Mouse (Mus musculus): ENCODE measurements around the gene Snd1.

Gene Snd1

DNA sequence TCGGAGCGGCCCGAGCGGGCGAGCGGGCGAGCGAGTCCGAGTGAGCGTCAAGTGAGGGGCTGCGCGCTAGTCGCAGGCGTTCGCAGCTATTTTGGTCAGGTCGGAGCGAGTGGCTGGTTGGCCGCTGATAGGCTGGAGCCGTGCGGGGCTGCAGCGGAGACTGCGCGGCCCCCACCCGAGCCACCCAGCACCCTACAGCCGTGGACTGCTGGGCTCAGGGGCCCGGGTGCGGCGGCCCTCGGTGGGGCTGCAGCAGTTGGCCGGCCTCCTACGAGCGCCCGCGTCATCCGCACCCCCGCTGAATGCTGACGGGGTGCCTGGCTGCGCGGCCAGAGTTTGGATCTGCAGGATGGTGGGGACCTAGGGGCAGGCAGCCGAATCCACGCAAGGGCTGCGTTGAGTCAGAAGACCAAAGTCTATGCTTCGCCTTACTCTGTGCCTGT is 358.5 kb downstream of the Snd1 start:
- in situ Hi-C loops (cut with MboI, MseI), result no loop called here

DNA sequence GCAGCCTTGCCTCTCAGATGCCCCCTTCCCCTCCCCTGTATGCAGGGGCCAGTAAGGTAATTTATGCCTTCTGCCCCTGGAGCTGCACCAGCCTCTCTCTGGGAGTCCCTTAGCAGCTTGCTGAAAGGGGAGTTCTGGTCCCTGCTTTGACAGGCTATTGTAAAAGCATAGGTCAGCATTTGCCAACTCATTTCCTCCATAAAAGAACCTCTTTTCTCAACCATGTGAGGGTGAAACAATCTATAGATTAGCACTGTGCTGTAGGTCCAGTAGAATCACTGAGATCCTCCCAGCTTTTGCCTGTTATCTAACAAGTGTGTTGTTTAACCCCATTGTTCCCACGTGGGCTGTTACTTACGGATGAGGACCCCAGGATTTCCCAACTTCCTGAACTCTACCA is 359.1 kb downstream of the Snd1 start:
- in situ Hi-C loops (cut with MboI, MseI), result no loop called here

DNA sequence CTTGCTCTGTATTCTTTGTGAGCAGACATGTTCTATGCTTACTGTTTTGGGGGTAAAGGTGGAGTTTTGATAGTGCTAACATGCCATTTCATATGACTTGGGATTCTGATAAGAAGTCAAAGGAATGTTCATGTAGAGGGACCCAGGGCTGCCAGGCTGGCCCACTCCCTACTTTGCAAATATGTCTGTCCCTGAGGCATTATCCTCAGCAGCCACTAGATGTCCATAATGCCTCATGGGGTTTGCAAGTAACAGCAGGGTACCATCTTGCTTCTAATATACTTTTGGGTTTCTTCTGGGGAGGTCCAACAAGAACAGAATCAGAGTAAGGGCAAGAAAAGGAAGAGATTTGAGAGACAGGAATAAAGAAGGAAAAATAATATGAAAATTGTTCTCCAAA is 361.7 kb downstream of the Snd1 start:
- in situ Hi-C loops (cut with MboI, MseI), result no loop called here

DNA sequence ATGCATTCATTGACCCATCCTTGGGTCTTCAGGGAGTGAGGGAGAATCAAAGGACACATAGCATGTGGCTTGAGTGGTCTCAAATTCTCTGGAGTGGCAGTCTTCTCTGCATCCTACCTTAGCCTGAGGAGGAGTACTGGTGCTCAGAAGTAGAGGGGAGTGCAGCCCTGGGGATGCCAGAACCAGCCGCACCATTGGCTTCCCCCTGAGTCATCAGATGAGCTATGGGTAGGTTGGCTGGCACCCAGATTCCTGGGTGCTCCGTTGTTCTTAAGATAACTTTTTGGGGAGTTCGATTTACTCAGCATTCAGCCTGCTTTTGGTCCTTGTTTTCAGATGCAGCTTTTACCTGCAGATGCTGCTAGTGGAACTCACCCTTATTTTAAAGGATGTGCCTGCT is 366.6 kb downstream of the Snd1 start:
- in situ Hi-C loops (cut with MboI, MseI), result no loop called here

DNA sequence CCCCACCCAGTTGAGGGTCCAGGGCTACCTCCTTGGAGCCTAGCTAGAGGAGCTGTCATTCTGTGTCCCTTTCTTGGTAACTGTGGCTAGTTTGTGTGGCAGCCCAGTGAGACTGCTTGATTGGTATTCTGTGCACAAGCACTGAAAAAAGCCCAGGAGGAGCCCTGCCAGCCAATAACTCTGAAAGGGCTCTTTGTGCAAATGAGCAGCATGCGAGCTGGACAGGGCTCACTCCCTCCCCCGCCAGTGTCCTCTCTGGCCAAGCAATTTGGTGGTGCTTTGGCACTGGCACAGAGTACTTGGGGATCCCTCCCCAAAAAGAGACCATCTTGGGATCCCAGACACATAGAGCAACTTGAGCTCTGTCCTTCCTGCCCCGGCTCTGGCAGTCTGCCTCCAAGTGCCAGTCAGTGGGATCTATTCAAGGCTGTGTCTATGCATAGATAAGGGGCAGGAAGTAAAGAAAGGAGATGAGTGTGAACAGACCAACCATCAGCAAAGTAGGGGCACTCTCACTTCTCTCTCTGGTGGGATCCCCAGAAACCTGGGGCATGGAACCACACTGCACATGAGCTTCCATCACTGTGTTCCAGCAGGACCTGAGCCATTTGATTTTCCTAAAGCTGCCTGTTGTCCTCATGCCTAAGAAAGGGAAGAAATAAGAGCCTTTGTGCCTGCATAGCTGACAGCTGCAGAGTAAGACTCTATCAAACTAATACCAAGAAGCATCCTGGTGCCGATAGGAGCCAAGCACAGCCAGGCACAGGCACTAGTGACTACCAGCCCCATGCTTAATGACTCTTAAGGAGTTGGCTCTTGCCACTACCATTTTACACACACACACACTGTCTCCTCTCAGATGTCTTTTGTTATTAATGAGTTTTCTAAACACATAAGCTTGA is 367.7 kb downstream of the Snd1 start:
- in situ Hi-C loops (cut with MboI, MseI), result no loop called here

DNA sequence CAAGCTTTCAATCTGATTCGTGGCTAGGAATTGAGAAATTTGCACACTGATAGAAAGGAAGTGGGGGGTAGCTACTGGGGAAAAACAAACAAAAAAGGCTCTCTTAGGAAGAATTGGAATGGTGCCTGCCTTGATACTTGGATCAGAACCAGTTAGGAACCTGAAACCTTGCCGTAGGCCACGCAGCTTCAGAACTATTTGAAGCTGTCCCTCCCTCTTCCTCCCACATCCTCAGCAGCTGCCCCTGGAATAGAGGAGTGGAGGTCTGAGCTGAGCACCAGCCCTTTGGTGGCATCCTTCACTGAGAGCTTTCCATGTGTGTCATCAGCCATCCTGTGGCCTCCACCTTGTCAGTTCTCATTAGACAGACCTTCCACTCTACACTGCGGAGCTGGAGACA is 370.7 kb downstream of the Snd1 start:
- in situ Hi-C loops (cut with MboI, MseI), result no loop called here

DNA sequence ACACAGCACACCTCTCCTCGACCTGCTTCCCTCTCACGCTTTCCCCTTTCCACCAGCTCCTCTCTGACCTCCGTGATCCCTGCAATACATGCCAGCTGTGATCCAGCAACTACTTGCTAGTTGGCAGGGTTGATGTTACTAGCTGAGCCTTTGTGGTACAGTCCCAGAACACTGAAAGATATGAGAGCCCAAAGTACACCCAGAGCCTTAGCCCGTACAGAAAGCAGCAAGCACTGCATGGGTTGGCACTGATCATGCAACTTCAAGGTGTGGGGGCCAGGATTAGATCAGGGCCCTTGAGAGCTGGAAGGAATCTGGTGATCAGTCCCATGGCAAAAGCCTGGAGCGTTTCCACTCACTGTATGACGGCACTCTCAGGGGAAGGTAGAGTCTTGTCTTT is 372.7 kb downstream of the Snd1 start:
- in situ Hi-C loops (cut with MboI, MseI), result no loop called here

DNA sequence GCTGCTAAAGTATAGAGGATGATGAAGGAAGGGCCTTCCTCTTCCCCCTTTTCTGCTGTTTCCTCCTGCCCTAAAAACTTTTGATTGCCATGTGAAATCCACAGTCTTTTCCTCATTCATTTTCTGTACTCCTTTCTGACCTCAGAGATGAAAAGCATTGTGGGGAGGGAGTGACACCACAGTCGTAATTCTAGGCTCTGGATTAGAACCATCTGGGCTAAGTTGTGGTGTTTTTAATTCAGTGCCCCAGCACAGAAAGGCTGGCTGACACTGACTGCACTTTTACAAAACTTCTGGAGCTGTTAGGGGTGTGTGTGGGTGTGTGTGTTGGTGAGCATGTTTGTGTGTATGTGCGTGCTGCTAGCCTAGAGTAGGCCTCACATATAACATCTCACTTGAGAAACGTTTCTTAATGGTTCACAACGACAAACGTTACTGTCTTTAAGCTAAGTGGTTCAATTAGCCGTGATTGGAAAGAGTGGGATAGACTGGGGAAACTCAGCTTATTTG is 373.4 kb downstream of the Snd1 start:
- in situ Hi-C loops (cut with MboI, MseI), result no loop called here

DNA sequence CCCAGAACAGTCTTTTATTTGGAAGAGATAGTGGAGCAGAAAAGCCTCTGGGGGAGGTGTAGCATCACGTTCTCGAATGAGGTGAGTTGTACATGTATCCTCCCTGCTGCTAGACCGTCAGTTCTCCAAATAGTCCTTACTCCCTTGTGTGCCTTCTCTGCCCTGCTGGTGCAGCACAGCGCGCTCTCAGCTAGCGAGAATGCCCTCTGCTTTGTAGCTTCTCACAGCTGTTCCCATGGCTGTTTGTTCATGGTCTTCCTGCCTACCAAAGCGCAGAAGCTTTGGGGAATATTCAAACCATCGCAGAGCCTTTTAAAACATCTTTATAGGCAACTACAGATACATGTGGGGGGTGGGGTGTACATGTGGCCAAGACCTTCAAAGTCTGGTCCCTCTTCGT is 374.0 kb downstream of the Snd1 start:
- in situ Hi-C loops (cut with MboI, MseI), result no loop called here

DNA sequence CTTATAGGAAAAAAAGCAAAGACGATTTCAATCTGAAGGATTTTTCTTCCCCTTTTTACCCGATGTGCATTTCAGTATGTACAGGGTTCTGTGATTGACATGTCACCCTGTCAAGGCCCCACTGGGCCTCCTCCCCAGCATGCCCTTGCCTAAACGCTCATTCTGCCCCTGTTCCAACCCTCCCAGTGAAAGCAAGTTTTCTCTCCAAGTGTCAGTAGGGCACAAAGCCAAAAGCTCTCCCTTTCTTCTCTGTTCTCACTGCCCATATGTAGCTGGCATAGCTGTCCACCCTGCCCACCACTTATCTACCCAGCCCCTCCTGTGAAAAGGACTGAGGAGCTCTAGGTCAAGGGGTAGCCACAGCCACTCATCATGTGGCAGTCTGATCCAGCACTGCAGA is 374.4 kb downstream of the Snd1 start:
- in situ Hi-C loops (cut with MboI, MseI), result no loop called here

DNA sequence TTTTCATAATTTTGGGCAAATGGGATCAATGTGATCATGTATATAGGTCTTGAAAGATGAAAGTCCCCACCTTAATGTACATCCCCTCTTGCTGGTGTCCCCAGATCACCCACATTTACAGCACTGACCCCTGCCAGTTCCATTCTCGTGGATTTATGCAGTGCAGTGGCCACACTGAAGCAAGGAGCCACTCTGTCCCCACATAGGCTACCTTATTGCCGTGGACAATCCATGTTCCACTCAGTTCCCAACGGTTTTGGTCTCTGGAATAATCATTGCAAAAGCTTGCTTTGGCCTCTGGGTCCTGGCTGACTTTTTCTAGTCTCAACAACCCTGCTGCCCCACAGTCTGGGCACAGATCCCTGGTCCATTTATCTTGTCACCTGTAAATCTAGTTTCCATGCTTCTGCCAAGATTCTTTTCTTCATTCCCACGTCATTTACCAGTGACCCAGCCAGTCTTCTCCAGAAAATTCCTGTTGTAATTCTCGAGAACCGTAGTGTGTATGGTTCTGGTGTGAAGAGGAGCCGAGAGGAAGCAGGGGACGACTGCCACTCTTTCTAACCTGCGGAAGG is 375.5 kb downstream of the Snd1 start:
- in situ Hi-C loops (cut with MboI, MseI), result no loop called here

DNA sequence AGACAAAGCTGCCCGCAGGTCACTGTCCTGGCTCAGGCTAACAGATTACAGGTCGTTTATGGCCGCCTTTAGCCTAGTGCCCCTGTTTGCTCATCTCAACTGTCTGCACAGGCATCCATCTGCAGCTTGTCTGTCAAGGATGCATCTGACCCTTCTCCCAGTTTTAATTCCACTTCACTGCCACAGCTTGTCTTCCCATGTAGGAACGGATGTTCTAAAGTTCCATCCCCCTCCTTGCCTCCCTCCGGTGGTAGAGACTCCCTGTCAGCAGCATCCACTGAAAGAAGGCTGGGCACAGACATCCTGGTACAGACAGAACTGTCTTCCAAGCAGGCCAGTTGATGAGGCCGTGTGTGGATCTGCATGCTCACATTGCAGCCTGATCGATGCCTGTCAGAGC is 377.4 kb downstream of the Snd1 start:
- in situ Hi-C loops (cut with MboI, MseI), result no loop called here

DNA sequence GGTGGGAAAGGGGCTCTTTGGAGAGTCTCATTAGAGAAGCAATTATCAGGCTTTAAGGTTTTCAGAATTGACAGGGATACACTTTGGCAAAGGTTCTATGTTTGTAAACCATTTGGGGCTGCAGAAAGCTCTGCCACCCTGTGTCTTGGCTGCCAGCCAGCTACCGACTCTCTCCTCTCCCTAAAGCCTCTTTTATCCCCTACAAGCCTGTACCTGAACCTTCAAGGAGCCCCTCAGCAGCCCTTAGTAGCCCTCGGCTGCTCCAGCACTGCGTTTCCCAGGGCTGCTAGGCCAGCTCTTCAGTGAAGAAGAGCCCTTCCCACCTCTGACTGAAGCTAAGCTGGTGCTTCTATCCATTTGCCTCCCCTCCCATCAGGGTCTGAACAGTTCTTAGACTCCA is 378.2 kb downstream of the Snd1 start:
- in situ Hi-C loops (cut with MboI, MseI), result no loop called here

DNA sequence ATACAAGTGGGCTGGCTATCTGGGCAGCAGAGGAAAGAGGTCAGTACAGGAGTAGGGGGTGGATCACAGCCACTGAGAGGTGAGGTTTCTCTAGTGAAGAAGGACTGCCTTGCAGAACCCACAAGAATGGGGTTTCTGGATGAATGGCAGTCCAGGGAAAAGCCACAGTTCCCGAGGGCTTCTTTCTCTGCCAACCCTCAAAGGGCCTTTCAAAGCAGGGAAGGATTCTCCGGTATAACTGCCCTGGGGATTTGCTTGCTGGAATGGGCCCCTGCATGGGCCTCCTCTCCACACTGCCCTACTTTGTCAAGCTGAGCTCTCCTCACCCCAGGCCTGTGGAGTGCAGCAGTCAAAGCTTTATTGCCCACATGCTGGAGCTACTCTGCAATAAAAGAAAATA is 378.7 kb downstream of the Snd1 start:
- in situ Hi-C loops (cut with MboI, MseI), result no loop called here

DNA sequence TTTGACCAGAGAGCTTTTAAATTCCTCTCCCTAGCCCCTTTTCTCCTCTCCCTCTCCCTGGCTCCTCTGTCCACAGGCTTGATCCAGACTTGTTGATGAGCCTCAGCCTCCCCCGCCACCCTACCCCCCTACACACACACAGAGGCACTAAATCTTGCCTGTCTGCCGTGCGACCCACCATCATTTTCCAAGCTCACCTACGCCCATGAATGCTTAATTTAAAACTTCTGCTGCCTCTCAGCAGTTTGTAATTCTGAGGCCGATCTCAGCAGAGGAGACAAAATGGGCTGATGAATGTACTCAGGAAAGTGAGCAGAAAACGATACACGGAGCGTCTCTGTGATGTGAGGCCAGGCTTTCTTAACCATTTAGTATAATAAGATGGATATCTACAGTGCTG is 379.7 kb downstream of the Snd1 start:
- in situ Hi-C loops (cut with MboI, MseI), result no loop called here

DNA sequence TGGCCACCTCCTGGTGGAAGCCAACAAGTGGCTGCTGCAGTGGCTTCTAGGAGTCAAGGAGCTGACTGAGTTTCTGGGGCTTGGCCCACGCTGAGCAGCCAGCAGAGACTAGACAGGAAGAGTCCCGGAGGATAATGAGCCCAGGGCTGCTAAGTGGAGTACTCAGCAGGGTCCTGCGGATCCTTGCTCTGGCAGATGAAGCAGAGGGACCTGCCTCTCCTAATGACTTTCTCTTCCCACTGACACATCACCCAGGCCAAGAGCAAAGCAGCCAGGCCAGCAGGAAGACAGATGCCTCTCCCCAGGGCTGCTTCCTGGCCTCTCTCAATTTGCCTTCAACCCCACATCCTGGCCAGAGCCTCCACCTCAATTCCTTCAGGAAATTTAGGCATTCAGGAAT is 380.5 kb downstream of the Snd1 start:
- in situ Hi-C loops (cut with MboI, MseI), result no loop called here

DNA sequence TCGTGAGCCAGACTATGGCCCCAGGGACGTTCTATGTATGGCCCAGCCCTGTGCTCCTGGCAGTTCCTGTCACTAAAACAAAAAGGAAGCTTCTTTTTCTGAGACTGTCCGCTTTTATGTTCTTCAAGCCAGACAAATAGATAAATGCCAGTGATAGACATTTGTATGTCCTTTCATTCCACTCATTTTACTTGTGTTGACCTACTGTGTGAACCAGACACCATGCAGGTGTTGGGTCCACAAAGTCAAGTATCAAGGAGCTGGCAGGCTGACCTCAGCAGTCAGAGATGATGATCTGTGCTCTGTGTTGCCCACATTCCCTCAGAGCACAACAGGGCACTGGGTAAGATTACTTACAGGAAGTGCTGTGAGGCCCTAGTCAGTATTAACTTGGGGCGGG is 381.9 kb downstream of the Snd1 start:
- in situ Hi-C loops (cut with MboI, MseI), result no loop called here

DNA sequence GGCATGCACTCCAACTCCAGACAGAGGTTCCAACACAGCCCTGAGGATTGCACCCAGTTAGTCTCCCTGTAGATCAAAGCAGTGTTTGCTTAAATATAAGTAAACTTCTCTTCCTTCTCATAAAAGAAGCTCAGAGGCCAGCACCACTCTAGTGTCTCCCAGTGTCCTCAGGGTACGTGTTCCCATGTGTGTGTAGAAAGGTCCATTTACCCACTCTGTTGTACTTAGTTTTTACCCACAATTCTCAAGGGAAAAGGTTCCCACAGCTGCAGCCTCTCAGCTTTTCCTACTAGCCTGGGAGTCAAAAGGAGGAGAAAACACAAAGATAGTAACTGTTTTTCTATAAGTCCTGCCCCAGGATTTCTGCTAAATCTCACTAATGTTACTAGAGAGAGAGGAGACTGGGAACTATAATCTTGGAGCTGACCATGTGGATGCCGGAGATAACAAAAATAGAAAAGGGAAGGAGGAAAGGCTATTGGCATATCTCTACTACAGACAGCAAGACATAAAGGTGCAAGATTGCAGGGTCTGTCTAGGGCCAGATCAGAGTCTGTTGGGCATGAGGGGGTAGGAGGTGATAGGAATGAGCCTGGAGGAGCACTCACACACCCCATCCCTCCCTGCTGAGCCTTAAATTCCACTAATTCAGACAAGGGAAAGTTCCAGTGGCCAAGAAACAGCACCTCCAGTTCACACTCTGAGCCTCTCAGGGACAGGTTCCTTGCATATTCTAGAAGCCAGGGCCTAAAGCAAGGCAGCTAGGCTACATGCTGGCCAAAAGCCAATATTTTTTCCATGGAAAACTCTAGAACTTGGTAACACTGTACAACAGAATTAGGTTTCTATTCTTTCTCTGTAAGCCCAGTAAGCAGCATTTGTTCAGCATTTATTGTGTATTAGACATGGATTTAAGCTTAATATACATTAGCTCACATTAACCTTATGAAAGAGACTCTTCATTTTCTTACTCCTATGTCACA is 382.6 kb downstream of the Snd1 start:
- in situ Hi-C loops (cut with MboI, MseI), result no loop called here

DNA sequence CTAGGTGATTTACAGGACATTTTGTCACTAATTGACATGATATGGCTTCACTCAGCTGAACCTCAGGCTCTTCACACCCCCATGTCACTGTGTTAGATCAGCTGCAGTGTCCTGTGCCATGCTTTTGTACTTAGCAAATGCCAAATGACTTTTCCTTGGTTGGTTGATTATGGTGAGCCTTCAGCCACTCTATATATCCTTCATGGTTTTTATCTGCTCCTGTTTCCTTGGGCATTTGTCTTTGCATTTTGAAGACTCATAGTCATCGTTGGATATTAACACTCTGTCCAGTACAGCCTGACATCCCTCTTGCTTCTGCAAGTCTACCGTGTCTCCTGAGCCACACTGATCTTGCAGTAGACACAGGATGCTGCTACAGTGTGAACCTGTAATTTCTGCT is 384.2 kb downstream of the Snd1 start:
- in situ Hi-C loops (cut with MboI, MseI), result no loop called here

DNA sequence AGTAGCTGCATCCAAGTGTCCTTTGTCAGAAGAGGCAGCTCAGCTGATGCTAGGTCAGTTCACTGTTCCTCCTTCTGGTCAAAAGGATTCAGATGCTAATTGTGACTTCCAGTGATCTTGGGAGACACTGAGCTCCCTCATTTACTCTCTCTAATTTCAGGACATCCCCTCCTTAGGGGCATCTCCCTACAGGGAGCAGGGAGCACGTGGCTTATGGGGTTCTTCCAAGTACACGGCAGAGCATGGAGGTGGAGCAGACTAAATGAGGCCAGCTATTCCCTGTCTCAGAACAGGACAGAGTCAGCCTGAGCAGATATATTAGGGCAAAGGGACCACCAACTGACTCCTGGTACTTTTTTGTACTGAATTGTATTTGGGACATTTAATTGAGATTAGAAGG is 385.5 kb downstream of the Snd1 start:
- in situ Hi-C loops (cut with MboI, MseI), result no loop called here

DNA sequence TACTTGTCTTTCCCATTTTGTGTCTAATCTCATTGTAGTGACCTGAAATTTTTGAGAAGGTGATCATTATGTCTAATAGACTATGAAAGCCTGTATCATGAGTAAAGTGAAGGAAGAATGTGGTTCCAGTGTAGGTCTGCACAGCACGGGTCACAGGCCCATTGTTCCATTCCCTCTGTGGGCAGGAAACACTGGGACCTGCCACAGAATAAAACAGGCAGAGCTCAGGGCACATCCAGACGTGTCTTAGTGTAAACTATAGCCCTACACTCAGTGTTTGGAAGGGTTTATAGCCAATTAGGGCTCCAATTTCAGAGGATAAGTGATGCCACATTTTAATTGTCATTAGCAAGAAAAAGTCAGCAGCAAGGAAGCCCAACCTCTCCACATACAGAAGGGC is 386.0 kb downstream of the Snd1 start:
- in situ Hi-C loops (cut with MboI, MseI), result no loop called here

DNA sequence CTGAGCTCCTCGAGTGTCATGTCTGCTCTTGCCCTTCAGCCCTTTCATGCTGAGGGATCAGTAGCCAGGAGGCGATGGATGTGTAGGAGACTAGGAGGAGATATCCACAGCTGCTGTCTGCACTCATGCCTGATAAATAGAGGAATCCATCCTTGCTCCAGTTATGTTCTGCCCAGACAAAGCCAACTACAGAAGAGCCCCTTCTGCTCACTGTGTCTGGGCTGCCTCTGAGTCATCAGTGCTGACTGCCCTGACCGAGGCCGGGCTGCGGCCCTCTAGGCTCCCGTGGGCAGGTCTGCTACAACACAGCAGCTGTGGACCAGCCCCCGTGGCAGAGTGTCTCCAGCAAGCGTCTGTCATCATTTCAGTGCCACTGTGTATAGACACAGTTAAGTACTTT is 387.4 kb downstream of the Snd1 start:
- in situ Hi-C loops (cut with MboI, MseI), result no loop called here

All from regulatory T cell (primary cell).